Mouse (Mus musculus): ENCODE measurements around the gene Nr1d1.

DNA sequence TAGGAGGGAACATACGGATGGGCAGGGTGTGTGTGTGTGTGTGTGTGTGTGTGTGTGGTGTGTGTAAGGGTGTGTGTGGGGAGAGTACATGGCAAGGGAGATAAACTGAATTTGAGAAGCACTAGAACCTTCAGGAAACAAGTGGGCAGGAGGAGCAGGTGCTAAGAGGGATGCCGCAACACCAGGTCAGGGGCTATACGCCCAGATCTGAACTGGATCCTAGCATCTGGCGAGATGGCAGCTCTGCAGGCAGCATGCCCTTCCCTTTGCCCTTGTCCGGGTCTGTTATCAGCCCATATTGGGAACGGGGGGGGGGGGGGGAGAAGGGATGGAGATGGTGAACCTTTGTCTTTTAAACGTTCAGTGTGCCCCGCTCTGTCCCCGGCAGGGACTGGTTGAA lies 36.2 kb downstream of the Nr1d1 start:
- TF ChIP-seq CTCF (IDR thresholded peaks at IDR 0.05; ENCODE audit: extremely low read depth, insufficient read length, insufficient replicate concordance, low read depth, low read length) (no peak), POLR2A (IDR thresholded peaks at IDR 0.05; ENCODE audit: low read depth, low read length) (no peak)
